Mouse (Mus musculus): ENCODE data around the gene Vmn1r189. TPM values are rescaled to one million over a fixed set of nuclear protein-coding genes. Genes with fewer than 3 reads are reported as not detected.
"Not testable (repeated sequence)": the region's sequence is repeated elsewhere in the genome, so short reads cannot be mapped to it uniquely, and the experiment has no call there.

Vmn1r189 gene
- polyA plus RNA-seq (2017; shearing (Covaris generic)) = not detected

GRCm38 (mm10) chr13:22105724-22106123, at the start of gene Vmn1r189:
Gene Vmn1r189, minus strand, starts transcription at chr13:22105824.
- not testable (repeated sequence) for ATAC-seq

GRCm38 (mm10) chr13:22136495-22137293, 31.1 kb upstream of the Vmn1r189 start:
- ATAC-seq = not testable (repeated sequence)

GRCm38 (mm10) chr13:22084140-22084539, 21.5 kb downstream of the Vmn1r189 start, which contains the start of gene Vmn1r188:
Gene Vmn1r188, plus strand, starts transcription at chr13:22084440.
- not testable (repeated sequence) for ATAC-seq

DNA sequence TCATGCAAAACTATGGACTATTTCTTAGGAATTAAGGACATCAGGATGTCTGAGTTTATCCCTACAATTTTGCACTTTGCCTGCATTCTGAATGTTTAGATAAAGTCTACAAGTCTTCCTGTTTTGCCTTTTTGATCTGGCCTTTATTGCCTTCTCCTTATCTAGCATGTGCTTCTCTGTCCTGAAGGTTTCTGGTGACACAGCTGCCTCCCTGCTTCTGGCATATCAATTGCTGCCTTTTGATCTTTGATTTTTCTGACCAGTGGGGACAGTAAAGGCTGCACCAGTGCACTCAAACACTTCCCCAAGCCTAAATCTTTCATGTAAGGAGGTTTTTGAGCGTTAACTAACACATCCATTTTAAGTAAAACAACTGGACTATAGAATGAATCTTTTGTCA, 42.2 kb downstream of the Vmn1r189 start:
- no peak for ATAC-seq

DNA sequence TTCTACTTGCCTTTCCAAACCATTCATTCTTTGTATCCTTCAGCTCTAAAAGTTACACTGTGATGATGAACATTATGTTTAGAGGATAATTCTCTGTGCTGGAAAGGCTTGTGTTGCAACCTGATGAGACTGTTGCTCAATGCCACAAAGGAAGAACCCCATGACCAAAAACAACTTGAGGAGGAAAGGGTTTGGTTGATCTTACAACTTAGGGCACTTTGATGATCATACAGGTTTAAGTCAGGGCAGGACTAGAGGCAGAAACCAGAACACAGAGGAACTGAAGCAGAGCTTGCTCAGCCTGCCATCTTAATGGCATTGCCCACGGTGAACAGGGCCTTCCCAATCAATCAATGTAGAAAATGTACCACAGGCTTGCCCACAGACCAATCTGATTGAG, 44.2 kb downstream of the Vmn1r189 start:
- no peak for ATAC-seq

- ATAC-seq = no peak
Measured at GRCm38 (mm10) chr13:22053754-22054153, 51.9 kb downstream of the Vmn1r189 start.

DNA sequence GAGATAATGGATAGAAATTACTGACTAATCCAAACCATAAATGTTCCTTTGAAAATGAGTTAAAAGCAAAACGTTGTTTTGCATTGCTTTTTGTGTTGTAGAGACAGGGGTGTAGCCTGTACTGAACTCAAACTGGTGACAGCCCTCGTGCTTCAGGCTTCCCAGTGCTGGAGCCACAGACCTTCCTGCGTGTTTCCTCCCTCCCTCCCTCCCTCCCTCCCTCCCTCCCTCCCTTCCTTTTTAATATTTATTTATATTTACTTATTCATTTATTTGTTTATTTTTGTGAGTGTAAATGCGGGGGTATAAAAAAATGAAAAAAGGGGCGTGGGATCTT, 54.1 kb downstream of the Vmn1r189 start:
- ATAC-seq = no peak

GRCm38 (mm10) chr13:22050591-22051522, 54.8 kb downstream of the Vmn1r189 start:
- ATAC-seq = peak; percentile 91

Other genes with a start within 250 kb of the Vmn1r189 start
- not detected for gene Zfp184, start 160.7 kb downstream of the Vmn1r189 start, polyA plus RNA-seq (2017; shearing (Covaris generic))
- gene Pom121l2, start 124.6 kb downstream of the Vmn1r189 start, polyA plus RNA-seq (2017; shearing (Covaris generic)) = not detected
- gene Prss16, start 96.1 kb downstream of the Vmn1r189 start, polyA plus RNA-seq (2017; shearing (Covaris generic)) = 1 to 10 TPM in 1 of 3 experiments, under 1 TPM in 1, not detected in 1; 0.24 to 1.2 TPM
- 100 to 1,000 TPM in 1 of 3 experiments, 10 to 100 TPM in 1, not detected in 1; 52.3 to 507 TPM for gene Hist1h2ah, start 70.3 kb downstream of the Vmn1r189 start, polyA plus RNA-seq (2017; shearing (Covaris generic))
- gene Hist1h2bk, start 70.0 kb downstream of the Vmn1r189 start, polyA plus RNA-seq (2017; shearing (Covaris generic)) = 1 to 10 TPM in 2 of 3 experiments, not detected in 1; 2.2 to 9.9 TPM
- 10 to 100 TPM in 1 of 3 experiments, 1 to 10 TPM in 2; 4.1 to 18.5 (median 6.5) TPM for gene Hist1h4i, start 64.5 kb downstream of the Vmn1r189 start, polyA plus RNA-seq (2017; shearing (Covaris generic))
- 1 to 10 TPM in 2 of 3 experiments, not detected in 1; 3.9 to 4.5 TPM for gene Hist1h2ag, start 62.9 kb downstream of the Vmn1r189 start, polyA plus RNA-seq (2017; shearing (Covaris generic))
- gene Hist1h2bj, start 62.6 kb downstream of the Vmn1r189 start, polyA plus RNA-seq (2017; shearing (Covaris generic)) = 10 to 100 TPM in 1 of 3 experiments, 1 to 10 TPM in 2; 1.8 to 10.3 (median 6.6) TPM
- under 1 TPM in 1 of 3 experiments, not detected in 2; 0.07 TPM for gene Vmn1r188, start 21.4 kb downstream of the Vmn1r189 start, polyA plus RNA-seq (2017; shearing (Covaris generic))
- under 1 TPM in 1 of 3 experiments, not detected in 2; 0.13 TPM for gene Vmn1r191, start 78.1 kb upstream of the Vmn1r189 start, polyA plus RNA-seq (2017; shearing (Covaris generic))
- not detected for gene Vmn1r192, start 85.3 kb upstream of the Vmn1r189 start, polyA plus RNA-seq (2017; shearing (Covaris generic))
- under 1 TPM in 1 of 3 experiments, not detected in 2; 0.13 TPM for gene Vmn1r193, start 117.3 kb upstream of the Vmn1r189 start, polyA plus RNA-seq (2017; shearing (Covaris generic))
- not detected for gene Vmn1r194, start 138.4 kb upstream of the Vmn1r189 start, polyA plus RNA-seq (2017; shearing (Covaris generic))
- gene Vmn1r195, start 164.7 kb upstream of the Vmn1r189 start, polyA plus RNA-seq (2017; shearing (Covaris generic)) = not detected
- not detected for gene Vmn1r196, start 184.1 kb upstream of the Vmn1r189 start, polyA plus RNA-seq (2017; shearing (Covaris generic))
- under 1 TPM in 1 of 3 experiments, not detected in 2; 0.08 TPM for gene Vmn1r197, start 218.8 kb upstream of the Vmn1r189 start, polyA plus RNA-seq (2017; shearing (Covaris generic))
- not detected for gene Vmn1r198, start 244.5 kb upstream of the Vmn1r189 start, polyA plus RNA-seq (2017; shearing (Covaris generic))

Data from inflammation-experienced regulatory T-cells, adult 6 months (primary cell).